Mouse (Mus musculus) natural killer cell, adult 2 months (primary cell): ENCODE results near the gene Map3k5.

ENCODE experiments used
- DNase-seq, 2 experiments: peaks; one replicate each; pipeline ENCODE4 v3.0.0; 2022; ENCODE audit warnings: low spot score in 2 of 2

Gene Map3k5

GRCm38 (mm10) chr10:20056859-20057644 lies 122.8 kb downstream of the Map3k5 start:
- no peak for DNase-seq

- DNase-seq: no peak
Observed at GRCm38 (mm10) chr10:20058031-20058430, 123.8 kb downstream of the Map3k5 start.

- peak in 1 of 2 experiments; percentile 26 for DNase-seq
Observed at GRCm38 (mm10) chr10:20058841-20059240, 124.6 kb downstream of the Map3k5 start.

- peak in 1 of 2 experiments; percentile 31 for DNase-seq
Observed at GRCm38 (mm10) chr10:20060320-20060970, 126.2 kb downstream of the Map3k5 start.

GRCm38 (mm10) chr10:20064556-20065207 lies 130.4 kb downstream of the Map3k5 start:
- DNase-seq: no peak

- DNase-seq: no peak
Observed at GRCm38 (mm10) chr10:20066069-20066665, 131.9 kb downstream of the Map3k5 start.

- no peak for DNase-seq
Observed at GRCm38 (mm10) chr10:20069771-20070460, 135.6 kb downstream of the Map3k5 start.

GRCm38 (mm10) chr10:20070576-20071109 lies 136.4 kb downstream of the Map3k5 start:
- no peak for DNase-seq

- no peak for DNase-seq
Observed at GRCm38 (mm10) chr10:20071716-20072115, 137.4 kb downstream of the Map3k5 start.

- peak; percentile 28 to 75 for DNase-seq
Observed at GRCm38 (mm10) chr10:20073236-20073893, 139.1 kb downstream of the Map3k5 start.

GRCm38 (mm10) chr10:20076541-20077469 lies 142.5 kb downstream of the Map3k5 start:
- DNase-seq: no peak

GRCm38 (mm10) chr10:20078350-20078749 lies 144.1 kb downstream of the Map3k5 start:
- no peak for DNase-seq

GRCm38 (mm10) chr10:20087841-20088240 lies 153.6 kb downstream of the Map3k5 start:
- no peak for DNase-seq

- no peak for DNase-seq
Observed at GRCm38 (mm10) chr10:20089026-20089425, 154.8 kb downstream of the Map3k5 start.

- no peak for DNase-seq
Observed at GRCm38 (mm10) chr10:20090171-20090570, 155.9 kb downstream of the Map3k5 start.

- no peak for DNase-seq
Observed at GRCm38 (mm10) chr10:20091416-20091815, 157.1 kb downstream of the Map3k5 start.

GRCm38 (mm10) chr10:20092371-20092770 lies 158.1 kb downstream of the Map3k5 start:
- no peak for DNase-seq

- DNase-seq: no peak
Observed at GRCm38 (mm10) chr10:20101456-20101855, 167.2 kb downstream of the Map3k5 start.

GRCm38 (mm10) chr10:20104271-20104931 lies 170.1 kb downstream of the Map3k5 start:
- DNase-seq: peak; percentile 43 to 50
